Mouse (Mus musculus): ENCODE measurements around the gene Itprid1. TPM values are rescaled to one million over a fixed set of nuclear protein-coding genes. Genes with fewer than 3 reads are reported as not detected.

Gene Itprid1
- total and polyA plus RNA-seq, 2 experiments from 2014 or later, result not detected

GRCm38 (mm10) chr6:56017291-56017994, 180.7 kb downstream of the Itprid1 start, which contains the start of gene Ppp1r17:
Gene Ppp1r17 (plus strand): TSS chr6:56017497.
- H3K9me3 ChIP-seq (replicated peaks; ENCODE audit: control insufficient read depth, low read length), result no peaks in the 10 kb centered on the region
- no peak within 1 kb of the TSS for H3K4me2 ChIP-seq (ENCODE audit: low read depth, low read length)
- no peaks in the 10 kb centered on the region for H3K36me3 ChIP-seq (replicated peaks; ENCODE audit: control insufficient read depth, insufficient read depth, low read length)
- H3K4me3 ChIP-seq (ENCODE audit: low read depth, low read length), result no peak within 1 kb of the TSS
- H3K4me1 ChIP-seq (ENCODE audit: control insufficient read depth, insufficient read depth), result peaks cover 4% of the 10 kb centered on the region; the same call in 1 of the 2 replicates
- no peaks in the 10 kb centered on the region for H3K27me3 ChIP-seq (ENCODE audit: control insufficient read depth, insufficient read depth, low read length)
- H3K27ac ChIP-seq (ENCODE audit: low read depth), result no peak within 1 kb of the TSS
- H3K9ac ChIP-seq (replicated peaks; ENCODE audit: low read depth, low read length), result no peak within 1 kb of the TSS
- no peak for ATAC-seq (ENCODE audit: insufficient read depth, low read depth)
- no peak for TF ChIP-seq EP300 (IDR thresholded peaks at IDR 0.05; ENCODE audit: low read depth)
- TF ChIP-seq CTCF (IDR thresholded peaks at IDR 0.05; ENCODE audit: low read depth), result no peak
- WGBS, result 61% methylated on average over 16 of the region's 16 CpGs
- no peak for DNase-seq (ENCODE audit: low spot score)

- peak; percentile 69 for ATAC-seq (ENCODE audit: insufficient read depth, low read depth)
- Histone ChIP-seq H3K4me3 (ENCODE audit: low read depth, low read length) (no peak overlapping the region), H3K36me3 (replicated peaks; ENCODE audit: control insufficient read depth, insufficient read depth, low read length) (no peaks in the 10 kb centered on the region), H3K9me3 (replicated peaks; ENCODE audit: control insufficient read depth, low read length) (no peaks in the 10 kb centered on the region), H3K27me3 (ENCODE audit: control insufficient read depth, insufficient read depth, low read length) (no peaks in the 10 kb centered on the region), H3K4me2 (ENCODE audit: low read depth, low read length) (no peak overlapping the region), H3K27ac (ENCODE audit: low read depth) (no peak overlapping the region), H3K4me1 (ENCODE audit: control insufficient read depth, insufficient read depth) (peaks cover 4% of the 10 kb centered on the region; the same call in 1 of the 2 replicates), H3K9ac (replicated peaks; ENCODE audit: low read depth, low read length) (no peak overlapping the region)
- TF ChIP-seq CTCF (IDR thresholded peaks at IDR 0.05; ENCODE audit: low read depth), result no peak
- no peak for TF ChIP-seq EP300 (IDR thresholded peaks at IDR 0.05; ENCODE audit: low read depth)
- 10% methylated on average over 2 of the region's 2 CpGs for WGBS
- no peak for DNase-seq (ENCODE audit: low spot score)
These were observed 182.9 kb downstream of the Itprid1 start for GRCm38 (mm10) chr6:56019632-56020031.

- WGBS, result 68% methylated on average over 2 of the region's 2 CpGs
- H3K27me3 ChIP-seq (ENCODE audit: control insufficient read depth, insufficient read depth, low read length), result no peaks in the 10 kb centered on the region
- H3K36me3 ChIP-seq (replicated peaks; ENCODE audit: control insufficient read depth, insufficient read depth, low read length), result no peaks in the 10 kb centered on the region
- no peaks in the 10 kb centered on the region for H3K9me3 ChIP-seq (replicated peaks; ENCODE audit: control insufficient read depth, low read length)
- H3K4me1 ChIP-seq (ENCODE audit: control insufficient read depth, insufficient read depth), result no peaks in the 10 kb centered on the region
- DNase-seq (ENCODE audit: low spot score) (no peak), ATAC-seq (ENCODE audit: insufficient read depth, low read depth) (no peak)
- no peak overlapping the region for H3K27ac ChIP-seq (ENCODE audit: low read depth)
- H3K4me3 ChIP-seq (ENCODE audit: low read depth, low read length), result no peak overlapping the region
- TF ChIP-seq CTCF (IDR thresholded peaks at IDR 0.05; ENCODE audit: low read depth) (peak; percentile 27), EP300 (IDR thresholded peaks at IDR 0.05; ENCODE audit: low read depth) (no peak)
- no peak overlapping the region for H3K4me2 ChIP-seq (ENCODE audit: low read depth, low read length)
- no peak overlapping the region for H3K9ac ChIP-seq (replicated peaks; ENCODE audit: low read depth, low read length)
These were observed 188.8 kb downstream of the Itprid1 start for GRCm38 (mm10) chr6:56025533-56025932.

- ATAC-seq (ENCODE audit: insufficient read depth, low read depth), result peak; percentile 41
- H3K9ac ChIP-seq (replicated peaks; ENCODE audit: low read depth, low read length), result no peak overlapping the region
- no peak overlapping the region for H3K27ac ChIP-seq (ENCODE audit: low read depth)
- H3K36me3 ChIP-seq (replicated peaks; ENCODE audit: control insufficient read depth, insufficient read depth, low read length), result no peaks in the 10 kb centered on the region
- 48% methylated on average over 6 of the region's 6 CpGs for WGBS
- H3K9me3 ChIP-seq (replicated peaks; ENCODE audit: control insufficient read depth, low read length), result no peaks in the 10 kb centered on the region
- no peak overlapping the region for H3K4me3 ChIP-seq (ENCODE audit: low read depth, low read length)
- TF ChIP-seq EP300 (IDR thresholded peaks at IDR 0.05; ENCODE audit: low read depth) (no peak), CTCF (IDR thresholded peaks at IDR 0.05; ENCODE audit: low read depth) (no peak)
- DNase-seq (ENCODE audit: low spot score), result peak; percentile 34
- no peaks in the 10 kb centered on the region for H3K27me3 ChIP-seq (ENCODE audit: control insufficient read depth, insufficient read depth, low read length)
- no peaks in the 10 kb centered on the region for H3K4me1 ChIP-seq (ENCODE audit: control insufficient read depth, insufficient read depth)
- H3K4me2 ChIP-seq (ENCODE audit: low read depth, low read length), result no peak overlapping the region
These were observed 190.6 kb downstream of the Itprid1 start for GRCm38 (mm10) chr6:56027318-56027717.

GRCm38 (mm10) chr6:56027966-56028365, 191.3 kb downstream of the Itprid1 start:
- Histone ChIP-seq H3K4me2 (ENCODE audit: low read depth, low read length) (no peak overlapping the region), H3K4me1 (ENCODE audit: control insufficient read depth, insufficient read depth) (no peaks in the 10 kb centered on the region), H3K36me3 (replicated peaks; ENCODE audit: control insufficient read depth, insufficient read depth, low read length) (no peaks in the 10 kb centered on the region), H3K9ac (replicated peaks; ENCODE audit: low read depth, low read length) (no peak overlapping the region), H3K27ac (ENCODE audit: low read depth) (no peak overlapping the region), H3K9me3 (replicated peaks; ENCODE audit: control insufficient read depth, low read length) (no peaks in the 10 kb centered on the region), H3K27me3 (ENCODE audit: control insufficient read depth, insufficient read depth, low read length) (no peaks in the 10 kb centered on the region), H3K4me3 (ENCODE audit: low read depth, low read length) (no peak overlapping the region)
- ATAC-seq (ENCODE audit: insufficient read depth, low read depth) (no peak), DNase-seq (ENCODE audit: low spot score) (no peak)
- TF ChIP-seq EP300 (IDR thresholded peaks at IDR 0.05; ENCODE audit: low read depth) (no peak), CTCF (IDR thresholded peaks at IDR 0.05; ENCODE audit: low read depth) (no peak)
- 72% methylated on average over 5 of the region's 5 CpGs for WGBS

Other genes starting within 250 kb of the Itprid1 start
- gene Neurod6, start 155.6 kb upstream of the Itprid1 start, total RNA-seq (2014; rRNA removed; ENCODE audit: low replicate concordance), result not detected in 2 replicates
- gene Neurod6, start 155.6 kb upstream of the Itprid1 start, polyA plus RNA-seq (2015; fragmentation: Nextera tagmentation; extraction: Ambion mirVana), result not detected in 2 replicates
- 0.50 TPM in 1 of 2 replicates, not detected in the other for gene Ppp1r17, start 180.6 kb downstream of the Itprid1 start, total RNA-seq (2014; rRNA removed; ENCODE audit: low replicate concordance)
- gene Ppp1r17, start 180.6 kb downstream of the Itprid1 start, polyA plus RNA-seq (2015; fragmentation: Nextera tagmentation; extraction: Ambion mirVana), result 0.92 and 1.2 TPM in 2 replicates

All from heart, postnatal 0 days (tissue).